Mouse (Mus musculus): Measurements from ENCODE around the gene Mnt. TPM values are rescaled to one million over a fixed set of nuclear protein-coding genes. Genes with fewer than 3 reads are reported as not detected.
"Not testable (repeated sequence)": the region's sequence is repeated elsewhere in the genome, so short reads cannot be mapped to it uniquely, and the experiment has no call there.

Gene Mnt
- polyA plus RNA-seq, 1 experiment from 2014 or later: 4.4 TPM

GRCm38 (mm10) chr11:74810134-74810533, 20.6 kb upstream of the Mnt start:
- ATAC-seq (ENCODE audit: insufficient read depth): no peak
- peaks cover 51% of the 10 kb centered on the region for H3K36me3 ChIP-seq (ENCODE audit: insufficient read depth)

GRCm38 (mm10) chr11:74811027-74811426, 19.7 kb upstream of the Mnt start:
- not testable (repeated sequence) for H3K4me3 ChIP-seq (ENCODE audit: low read depth, low read length); H3K27me3 ChIP-seq (ENCODE audit: insufficient read depth, low read length); H3K4me1 ChIP-seq (ENCODE audit: insufficient read depth); DNase-seq; H3K4me2 ChIP-seq; H3K9ac ChIP-seq; H3K9me3 ChIP-seq (ENCODE audit: low read depth, low read length); H3K27ac ChIP-seq (ENCODE audit: low read depth); ATAC-seq (ENCODE audit: insufficient read depth)
- H3K36me3 ChIP-seq (ENCODE audit: insufficient read depth): peaks cover 42% of the 10 kb centered on the region
- 36% methylated on average over 3 of the region's 3 CpGs for WGBS

More at GRCm38 (mm10) chr11:74810134-74810533, 20.6 kb upstream of the Mnt start:
- Histone ChIP-seq H3K4me1 (ENCODE audit: insufficient read depth) (no peaks in the 10 kb centered on the region), H3K27ac (ENCODE audit: low read depth) (no peak overlapping the region), H3K9me3 (ENCODE audit: low read depth, low read length) (no peaks in the 10 kb centered on the region), H3K4me3 (ENCODE audit: low read depth, low read length) (no peak overlapping the region), H3K9ac (no peak overlapping the region), H3K4me2 (no peak overlapping the region), H3K27me3 (ENCODE audit: insufficient read depth, low read length) (no peaks in the 10 kb centered on the region)
- TF ChIP-seq CTCF (IDR thresholded peaks at IDR 0.05; ENCODE audit: low read depth): no peak
- DNase-seq: no peak

GRCm38 (mm10) chr11:74811538-74811937, 19.2 kb upstream of the Mnt start:
- Histone ChIP-seq H3K27ac (ENCODE audit: low read depth) (no peak overlapping the region), H3K9ac (no peak overlapping the region), H3K4me1 (ENCODE audit: insufficient read depth) (no peaks in the 10 kb centered on the region), H3K4me3 (ENCODE audit: low read depth, low read length) (no peak overlapping the region), H3K9me3 (ENCODE audit: low read depth, low read length) (no peaks in the 10 kb centered on the region), H3K4me2 (no peak overlapping the region), H3K27me3 (ENCODE audit: insufficient read depth, low read length) (no peaks in the 10 kb centered on the region), H3K36me3 (ENCODE audit: insufficient read depth) (peaks cover 43% of the 10 kb centered on the region)
- DNase-seq: no peak
- 41% methylated on average over 5 of the region's 5 CpGs for WGBS
- no peak for TF ChIP-seq CTCF (IDR thresholded peaks at IDR 0.05; ENCODE audit: low read depth)
- ATAC-seq (ENCODE audit: insufficient read depth): no peak

GRCm38 (mm10) chr11:74815795-74816194, 14.9 kb upstream of the Mnt start:
- no peak for DNase-seq
- TF ChIP-seq CTCF (IDR thresholded peaks at IDR 0.05; ENCODE audit: low read depth): no peak
- no peak for ATAC-seq (ENCODE audit: insufficient read depth)
- no peaks in the 10 kb centered on the region for H3K27me3 ChIP-seq (ENCODE audit: insufficient read depth, low read length)
- no peak overlapping the region for H3K4me2 ChIP-seq
- no peak overlapping the region for H3K4me3 ChIP-seq (ENCODE audit: low read depth, low read length)
- no peak overlapping the region for H3K27ac ChIP-seq (ENCODE audit: low read depth)
- no peaks in the 10 kb centered on the region for H3K4me1 ChIP-seq (ENCODE audit: insufficient read depth)
- H3K9me3 ChIP-seq (ENCODE audit: low read depth, low read length): no peaks in the 10 kb centered on the region
- H3K9ac ChIP-seq: no peak overlapping the region
- H3K36me3 ChIP-seq (ENCODE audit: insufficient read depth): peaks cover 48% of the 10 kb centered on the region

- Histone ChIP-seq H3K4me1 (ENCODE audit: insufficient read depth) (no peaks in the 10 kb centered on the region), H3K9me3 (ENCODE audit: low read depth, low read length) (no peaks in the 10 kb centered on the region), H3K9ac (no peak overlapping the region), H3K4me3 (ENCODE audit: low read depth, low read length) (no peak overlapping the region), H3K36me3 (ENCODE audit: insufficient read depth) (peaks cover 57% of the 10 kb centered on the region), H3K27ac (ENCODE audit: low read depth) (no peak overlapping the region), H3K27me3 (ENCODE audit: insufficient read depth, low read length) (no peaks in the 10 kb centered on the region), H3K4me2 (no peak overlapping the region)
- ATAC-seq (ENCODE audit: insufficient read depth) (no peak), DNase-seq (no peak)
- no peak for TF ChIP-seq CTCF (IDR thresholded peaks at IDR 0.05; ENCODE audit: low read depth)
- WGBS: 52% methylated on average over 1 of the region's 1 CpGs
Observed at GRCm38 (mm10) chr11:74820921-74821320, 9.8 kb upstream of the Mnt start.

- peak; percentile 51 for TF ChIP-seq CTCF (IDR thresholded peaks at IDR 0.05; ENCODE audit: low read depth)
- H3K4me2 ChIP-seq: no peak overlapping the region
- H3K27ac ChIP-seq (ENCODE audit: low read depth): no peak overlapping the region
- H3K4me1 ChIP-seq (ENCODE audit: insufficient read depth): no peaks in the 10 kb centered on the region
- DNase-seq: peak; percentile 65
- H3K4me3 ChIP-seq (ENCODE audit: low read depth, low read length): no peak overlapping the region
- H3K27me3 ChIP-seq (ENCODE audit: insufficient read depth, low read length): no peaks in the 10 kb centered on the region
- no peak overlapping the region for H3K9ac ChIP-seq
- H3K36me3 ChIP-seq (ENCODE audit: insufficient read depth): peaks cover 53% of the 10 kb centered on the region
- H3K9me3 ChIP-seq (ENCODE audit: low read depth, low read length): no peaks in the 10 kb centered on the region
- ATAC-seq (ENCODE audit: insufficient read depth): no peak; the same call in 1 of the 2 replicates
- 21% methylated on average over 1 of the region's 1 CpGs for WGBS
Observed at GRCm38 (mm10) chr11:74821463-74821862, 9.3 kb upstream of the Mnt start.

- no peak for TF ChIP-seq CTCF (IDR thresholded peaks at IDR 0.05; ENCODE audit: low read depth)
- peaks cover 39% of the 10 kb centered on the region for H3K36me3 ChIP-seq (ENCODE audit: insufficient read depth)
- H3K4me1 ChIP-seq (ENCODE audit: insufficient read depth): no peaks in the 10 kb centered on the region
- no peak for ATAC-seq (ENCODE audit: insufficient read depth)
- no peak overlapping the region for H3K9ac ChIP-seq
- DNase-seq: no peak
- 82% methylated on average over 7 of the region's 7 CpGs for WGBS
- H3K9me3 ChIP-seq (ENCODE audit: low read depth, low read length): no peaks in the 10 kb centered on the region
- no peak overlapping the region for H3K27ac ChIP-seq (ENCODE audit: low read depth)
- H3K4me3 ChIP-seq (ENCODE audit: low read depth, low read length): no peak overlapping the region
- no peaks in the 10 kb centered on the region for H3K27me3 ChIP-seq (ENCODE audit: insufficient read depth, low read length)
- H3K4me2 ChIP-seq: no peak overlapping the region
Observed at GRCm38 (mm10) chr11:74822746-74823440, 7.8 kb upstream of the Mnt start.
